27 mouse cellular contexts compared by ENCODE assay signal in genomic region chr11:120472052-120472451, GRCm38 (mm10). TPM values are rescaled to one million over a fixed set of nuclear protein-coding genes. Genes with fewer than 3 reads are reported as not detected.
DNase-seq lines count a peak whose midpoint lies in the region; ATAC-seq and TF ChIP-seq lines count a peak whose summit lies in the region.
"Had no signal": no experiment of that assay in that cellular context is flagged by ENCODE, and none has a peak within 500 bp of the region (broad histone marks: within the 10 kb centered on the region; RNA-seq: fewer than 3 reads in every experiment).

No protein-coding gene starts in this region.

- 96% methylated on average over 6 of the region's 6 CpGs for WGBS in kidney, embryonic 16.5 days
- 96% methylated on average over 6 of the region's 6 CpGs for WGBS in kidney, embryonic 15.5 days
- WGBS in liver, postnatal 0 days (ENCODE audit: insufficient replicate concordance): 77% methylated on average over 6 of the region's 6 CpGs
- 92% methylated on average over 6 of the region's 6 CpGs for WGBS in liver, embryonic 11.5 days
- over 99% methylated on average over 6 of the region's 6 CpGs for WGBS in neural tube, embryonic 15.5 days

- no peak overlapping the region for H3K4me3 ChIP-seq in kidney, embryonic 16.5 days (ENCODE audit: low read length)
- no peak overlapping the region for H3K4me3 ChIP-seq in kidney, embryonic 15.5 days (replicated peaks)
- H3K4me3 ChIP-seq in liver, postnatal 0 days (ENCODE audit: low read depth, low read length): no peak overlapping the region
- no peak overlapping the region for H3K4me3 ChIP-seq in liver, embryonic 11.5 days (ENCODE audit: low read depth, low read length)
- H3K4me3 ChIP-seq in neural tube, embryonic 15.5 days (replicated peaks): no peak overlapping the region
- H3K4me3 ChIP-seq: embryonic facial prominence, embryonic 12.5 days; embryonic facial prominence, embryonic 15.5 days; heart, adult 2 months; heart, embryonic 10.5 days; heart, embryonic 13.5 days had no signal

- no peak overlapping the region for H3K9ac ChIP-seq in kidney, embryonic 16.5 days (replicated peaks; ENCODE audit: low read length)
- H3K9ac ChIP-seq in kidney, embryonic 15.5 days: no peak overlapping the region
- 0 out of 2 replicates have a peak overlapping the region, but pooled peaks have one; percentile 16 for H3K9ac ChIP-seq in liver, postnatal 0 days (replicated peaks)
- H3K9ac ChIP-seq in liver, embryonic 11.5 days (ENCODE audit: low read depth, low read length): no peak overlapping the region
- no peak overlapping the region for H3K9ac ChIP-seq in neural tube, embryonic 15.5 days (replicated peaks)
- H3K9ac ChIP-seq: embryonic facial prominence, embryonic 12.5 days; embryonic facial prominence, embryonic 15.5 days; heart, embryonic 13.5 days; hindbrain, embryonic 14.5 days had no signal

- H3K36me3 ChIP-seq in kidney, embryonic 16.5 days (ENCODE audit: insufficient read depth, low read length): peaks cover 62% of the 10 kb centered on the region
- peaks cover 78% of the 10 kb centered on the region for H3K36me3 ChIP-seq in kidney, embryonic 15.5 days
- peaks cover 61% of the 10 kb centered on the region for H3K36me3 ChIP-seq in liver, postnatal 0 days (replicated peaks; ENCODE audit: insufficient read depth, low read length)
- peaks cover 56% of the 10 kb centered on the region for H3K36me3 ChIP-seq in liver, embryonic 11.5 days (ENCODE audit: control insufficient read depth, insufficient read depth, low read length)
- H3K36me3 ChIP-seq in neural tube, embryonic 15.5 days: peaks cover 76% of the 10 kb centered on the region

- peaks cover 9% of the 10 kb centered on the region for H3K4me1 ChIP-seq in kidney, embryonic 16.5 days (ENCODE audit: insufficient read depth, low read length)
- H3K4me1 ChIP-seq in kidney, embryonic 15.5 days: peaks cover 10% of the 10 kb centered on the region
- H3K4me1 ChIP-seq in liver, postnatal 0 days (ENCODE audit: insufficient read depth): peaks cover 10% of the 10 kb centered on the region
- H3K4me1 ChIP-seq in liver, embryonic 11.5 days (replicated peaks; ENCODE audit: control insufficient read depth, insufficient read depth, low read length): peaks cover 8% of the 10 kb centered on the region
- H3K4me1 ChIP-seq in neural tube, embryonic 15.5 days: peaks cover 18% of the 10 kb centered on the region

- no peaks in the 10 kb centered on the region for H3K27me3 ChIP-seq in kidney, embryonic 16.5 days (ENCODE audit: insufficient read depth, low read length)
- no peaks in the 10 kb centered on the region for H3K27me3 ChIP-seq in kidney, embryonic 15.5 days
- H3K27me3 ChIP-seq in liver, postnatal 0 days (ENCODE audit: insufficient read depth, low read length): no peaks in the 10 kb centered on the region
- no peaks in the 10 kb centered on the region for H3K27me3 ChIP-seq in liver, embryonic 11.5 days (replicated peaks; ENCODE audit: control insufficient read depth, insufficient read depth, low read length)
- no peaks in the 10 kb centered on the region for H3K27me3 ChIP-seq in neural tube, embryonic 15.5 days (replicated peaks)
- H3K27me3 ChIP-seq: CH12.LX; embryonic facial prominence, embryonic 12.5 days; embryonic facial prominence, embryonic 15.5 days; heart, embryonic 13.5 days; Patski had no signal

- DNase-seq in kidney, adult 11 months: peak; percentile 83
- DNase-seq in kidney, adult 8-10 months: peak; percentile 70 to 80
- DNase-seq in liver, postnatal 0 days: peak; percentile 57
- no peak for DNase-seq in liver, embryonic 11.5 days (ENCODE audit: low spot score)
- DNase-seq: adrenal gland, postnatal 10 days; B cell, adult 2 months; cerebellum, adult 11 months; cerebellum, adult 2 months; cerebellum, adult 9-11 months; cerebellum, postnatal 25 days; gastrocnemius, postnatal 10 days; gastrocnemius, postnatal 36 days; heart, adult 2 months; heart, postnatal 14 days; heart, postnatal 4 days had no signal

- TF ChIP-seq EP300 in liver, postnatal 0 days (IDR thresholded peaks at IDR 0.05; ENCODE audit: low read depth): no peak

- ATAC-seq in kidney, embryonic 16.5 days (ENCODE audit: low FRiP score, low TSS enrichment): no peak
- no peak for ATAC-seq in kidney, embryonic 15.5 days (replicated peaks; ENCODE audit: low FRiP score)
- peak; percentile 56 for ATAC-seq in liver, postnatal 0 days
- no peak for ATAC-seq in liver, embryonic 11.5 days (replicated peaks; ENCODE audit: low FRiP score)
- no peak for ATAC-seq in neural tube, embryonic 15.5 days (ENCODE audit: low FRiP score)
- ATAC-seq: forebrain, embryonic 16.5 days; Patski had no signal

- no peak for TF ChIP-seq CTCF in liver, postnatal 0 days (IDR thresholded peaks at IDR 0.05; ENCODE audit: low read depth)

- H3K4me2 ChIP-seq in kidney, embryonic 16.5 days (replicated peaks; ENCODE audit: low read depth, low read length): no peak overlapping the region
- H3K4me2 ChIP-seq in kidney, embryonic 15.5 days: no peak overlapping the region
- no peak overlapping the region for H3K4me2 ChIP-seq in liver, postnatal 0 days (ENCODE audit: low read depth, low read length)
- H3K4me2 ChIP-seq in liver, embryonic 11.5 days: no peak overlapping the region
- no peak overlapping the region for H3K4me2 ChIP-seq in neural tube, embryonic 15.5 days
- H3K4me2 ChIP-seq: embryonic facial prominence, embryonic 12.5 days; embryonic facial prominence, embryonic 15.5 days; heart, embryonic 13.5 days; hindbrain, embryonic 14.5 days had no signal

- no peaks in the 10 kb centered on the region for H3K9me3 ChIP-seq in kidney, embryonic 16.5 days (ENCODE audit: low read length)
- H3K9me3 ChIP-seq in kidney, embryonic 15.5 days (replicated peaks): no peaks in the 10 kb centered on the region
- no peaks in the 10 kb centered on the region for H3K9me3 ChIP-seq in liver, postnatal 0 days (ENCODE audit: low read length)
- H3K9me3 ChIP-seq in liver, embryonic 11.5 days (ENCODE audit: control insufficient read depth, low read length): no peaks in the 10 kb centered on the region
- H3K9me3 ChIP-seq in neural tube, embryonic 15.5 days (replicated peaks): no peaks in the 10 kb centered on the region
- H3K9me3 ChIP-seq: embryonic facial prominence, embryonic 12.5 days; embryonic facial prominence, embryonic 15.5 days; G1E; heart, embryonic 10.5 days; heart, embryonic 13.5 days had no signal

- H3K27ac ChIP-seq in kidney, embryonic 16.5 days (ENCODE audit: low read length): no peak overlapping the region
- H3K27ac ChIP-seq in kidney, embryonic 15.5 days: no peak overlapping the region
- H3K27ac ChIP-seq in liver, postnatal 0 days (ENCODE audit: low read depth): peak overlapping the region; percentile 83
- no peak overlapping the region for H3K27ac ChIP-seq in liver, embryonic 11.5 days (ENCODE audit: low read depth, low read length)
- no peak overlapping the region for H3K27ac ChIP-seq in neural tube, embryonic 15.5 days (replicated peaks)
- H3K27ac ChIP-seq: embryonic facial prominence, embryonic 12.5 days; embryonic facial prominence, embryonic 15.5 days; heart, adult 2 months; heart, embryonic 10.5 days; heart, embryonic 13.5 days; hindbrain, embryonic 14.5 days had no signal

RNA-seq across cellular contexts. Expression of gene Arl16, which starts 4.6 kb away (rescaled TPM):
- polyA plus RNA-seq in kidney, embryonic 16.5 days (2015; fragmentation: Nextera tagmentation; extraction: Ambion mirVana): 46.5 and 50.4 TPM in 2 replicates
- 42.7 and 53.3 TPM in 2 replicates for polyA plus RNA-seq in kidney, embryonic 15.5 days (2015; fragmentation: Nextera tagmentation; extraction: Ambion mirVana)
- polyA plus RNA-seq in liver, postnatal 0 days (2015; fragmentation: Nextera tagmentation; extraction: Ambion mirVana): 11.9 and 13.5 TPM in 2 replicates
- polyA plus RNA-seq in liver, embryonic 11.5 days (2014; fragmentation: Nextera tagmentation; extraction: Ambion mirVana): 39.1 and 40.2 TPM in 2 replicates
- polyA plus RNA-seq in neural tube, embryonic 15.5 days (2015; fragmentation: Nextera tagmentation; extraction: Ambion mirVana): 68.1 and 76.7 TPM in 2 replicates

RNA-seq across cellular contexts. Expression of gene Mrpl12, which starts 12.4 kb away (rescaled TPM):
- 176 and 177 TPM in 2 replicates for polyA plus RNA-seq in kidney, embryonic 16.5 days (2015; fragmentation: Nextera tagmentation; extraction: Ambion mirVana)
- polyA plus RNA-seq in kidney, embryonic 15.5 days (2015; fragmentation: Nextera tagmentation; extraction: Ambion mirVana): 166 and 172 TPM in 2 replicates
- polyA plus RNA-seq in liver, postnatal 0 days (2015; fragmentation: Nextera tagmentation; extraction: Ambion mirVana): 133 and 139 TPM in 2 replicates
- polyA plus RNA-seq in liver, embryonic 11.5 days (2014; fragmentation: Nextera tagmentation; extraction: Ambion mirVana): 252 and 266 TPM in 2 replicates
- 142 and 144 TPM in 2 replicates for polyA plus RNA-seq in neural tube, embryonic 15.5 days (2015; fragmentation: Nextera tagmentation; extraction: Ambion mirVana)

RNA-seq across cellular contexts. Expression of gene Ccdc137, which starts 14.1 kb away (rescaled TPM):
- polyA plus RNA-seq in kidney, embryonic 16.5 days (2015; fragmentation: Nextera tagmentation; extraction: Ambion mirVana): 40.6 and 43.9 TPM in 2 replicates
- 40.5 and 41.9 TPM in 2 replicates for polyA plus RNA-seq in kidney, embryonic 15.5 days (2015; fragmentation: Nextera tagmentation; extraction: Ambion mirVana)
- polyA plus RNA-seq in liver, postnatal 0 days (2015; fragmentation: Nextera tagmentation; extraction: Ambion mirVana): 9.0 and 11.7 TPM in 2 replicates
- polyA plus RNA-seq in liver, embryonic 11.5 days (2014; fragmentation: Nextera tagmentation; extraction: Ambion mirVana): 51.5 and 52.0 TPM in 2 replicates
- polyA plus RNA-seq in neural tube, embryonic 15.5 days (2015; fragmentation: Nextera tagmentation; extraction: Ambion mirVana): 24.5 and 26.6 TPM in 2 replicates

RNA-seq across cellular contexts. Expression of gene Oxld1, which starts 14.2 kb away (rescaled TPM):
- polyA plus RNA-seq in kidney, embryonic 16.5 days (2015; fragmentation: Nextera tagmentation; extraction: Ambion mirVana): 15.4 and 15.9 TPM in 2 replicates
- polyA plus RNA-seq in kidney, embryonic 15.5 days (2015; fragmentation: Nextera tagmentation; extraction: Ambion mirVana): 13.1 and 13.8 TPM in 2 replicates
- polyA plus RNA-seq in liver, postnatal 0 days (2015; fragmentation: Nextera tagmentation; extraction: Ambion mirVana): 18.9 and 19.0 TPM in 2 replicates
- 12.7 and 16.8 TPM in 2 replicates for polyA plus RNA-seq in liver, embryonic 11.5 days (2014; fragmentation: Nextera tagmentation; extraction: Ambion mirVana)
- 12.1 and 12.8 TPM in 2 replicates for polyA plus RNA-seq in neural tube, embryonic 15.5 days (2015; fragmentation: Nextera tagmentation; extraction: Ambion mirVana)

RNA-seq across cellular contexts. Expression of gene Pde6g, which starts 18.8 kb away (rescaled TPM):
- polyA plus RNA-seq in kidney, embryonic 16.5 days (2015; fragmentation: Nextera tagmentation; extraction: Ambion mirVana): 0.39 and 0.45 TPM in 2 replicates
- 0.28 and 0.38 TPM in 2 replicates for polyA plus RNA-seq in kidney, embryonic 15.5 days (2015; fragmentation: Nextera tagmentation; extraction: Ambion mirVana)
- polyA plus RNA-seq in liver, postnatal 0 days (2015; fragmentation: Nextera tagmentation; extraction: Ambion mirVana): 0.20 TPM in 1 of 2 replicates, not detected in the other
- polyA plus RNA-seq in liver, embryonic 11.5 days (2014; fragmentation: Nextera tagmentation; extraction: Ambion mirVana): 0.18 and 0.51 TPM in 2 replicates
- polyA plus RNA-seq in neural tube, embryonic 15.5 days (2015; fragmentation: Nextera tagmentation; extraction: Ambion mirVana): 0.09 and 0.28 TPM in 2 replicates
- polyA plus RNA-seq: heart, embryonic 13.5 days had no signal
